Mouse (Mus musculus): ENCODE data around the gene Dst. TPM values are rescaled to one million over a fixed set of nuclear protein-coding genes. Genes with fewer than 3 reads are reported as not detected.

Dst gene
- polyA plus RNA-seq, 1 experiment from 2014 or later = 26.9 TPM

DNA sequence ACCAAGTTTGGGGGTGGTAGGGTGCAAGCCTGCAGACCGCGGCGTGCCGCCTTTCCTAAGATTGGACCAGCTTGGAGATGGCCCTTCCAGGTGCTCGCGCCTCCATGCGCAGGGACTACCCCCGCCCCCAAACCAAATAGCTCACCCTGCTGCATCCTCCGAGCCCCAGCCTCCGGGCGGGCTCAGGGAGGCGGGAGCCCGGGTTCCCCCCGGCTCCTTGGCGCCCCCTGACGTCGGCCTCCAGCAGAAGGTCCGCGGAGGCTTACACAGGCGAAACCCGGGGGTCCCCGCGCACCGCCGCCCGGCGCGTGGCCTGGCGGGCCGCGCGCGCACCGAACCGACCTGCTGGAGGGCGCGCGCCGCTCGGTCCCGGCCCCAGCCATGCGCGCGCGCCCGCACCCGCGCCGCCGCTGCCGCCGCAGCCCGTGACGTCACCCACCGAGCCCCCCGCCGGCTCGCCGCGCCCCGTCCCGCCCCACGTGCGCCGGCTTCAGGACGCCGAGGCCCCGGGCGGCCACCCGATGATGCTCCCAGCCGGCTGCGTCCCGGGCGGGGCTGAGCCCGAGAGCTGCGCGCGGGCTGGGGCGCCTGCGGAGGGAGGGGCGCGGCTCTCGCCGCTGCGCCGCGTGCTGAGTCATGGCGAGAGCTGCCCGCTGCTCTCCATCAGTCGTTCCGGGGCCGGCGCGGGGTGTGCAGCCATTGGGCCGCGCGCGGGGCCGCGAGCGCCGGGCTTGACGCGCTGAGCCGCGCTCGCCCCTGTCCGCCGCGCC is 419 bp upstream of the Dst start, which contains the start of gene Bend6:
Gene Bend6 (minus strand): TSS at position 396 of the 770 bp plus-strand sequence.
- peak within 1 kb of the TSS; percentile 64 for H3K4me3 ChIP-seq (ENCODE audit: low read depth, low read length)
- H3K27ac ChIP-seq (ENCODE audit: low read depth, low read length) = no peak within 1 kb of the TSS
- peaks cover 15% of the 10 kb centered on the region; the same call in 1 of the 2 replicates for H3K27me3 ChIP-seq (ENCODE audit: control insufficient read depth, insufficient read depth, low read length)
- H3K36me3 ChIP-seq (ENCODE audit: control insufficient read depth, insufficient read depth, low read length) = no peaks in the 10 kb centered on the region
- peaks cover 3% of the 10 kb centered on the region; the same call in 1 of the 2 replicates for H3K4me1 ChIP-seq (ENCODE audit: control insufficient read depth, insufficient read depth, low read length)
- H3K9ac ChIP-seq (ENCODE audit: low read depth, low read length) = peak within 1 kb of the TSS; percentile 68
- H3K9me3 ChIP-seq (replicated peaks; ENCODE audit: control insufficient read depth, low read length) = no peaks in the 10 kb centered on the region
- H3K4me2 ChIP-seq = peak within 1 kb of the TSS; percentile 93
- 1% methylated on average over 51 of the region's 110 CpGs for WGBS (ENCODE audit: insufficient replicate concordance)
- peak; percentile 74 for ATAC-seq (replicated peaks; ENCODE audit: insufficient number of reproducible peaks, low FRiP score, low TSS enrichment)

DNA sequence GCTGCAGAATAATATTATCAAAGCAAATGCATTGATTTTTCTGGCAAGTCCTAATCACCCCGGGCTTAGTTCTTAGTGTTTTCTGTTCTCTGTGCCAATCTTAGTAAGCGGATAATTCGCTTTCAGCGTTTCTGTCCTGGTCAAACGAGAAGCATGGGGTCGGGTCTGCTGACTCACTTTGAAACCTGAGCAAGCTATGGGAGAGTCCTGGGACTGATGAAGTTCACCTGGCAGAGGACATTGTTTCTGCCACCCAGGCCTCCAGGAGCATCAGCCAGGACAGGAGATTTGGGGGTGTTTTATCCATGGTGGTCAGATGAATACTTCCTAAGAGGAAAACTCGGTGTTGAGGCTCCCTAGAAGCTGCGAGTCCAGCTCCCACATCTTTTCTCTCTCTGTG is 3.6 kb downstream of the Dst start:
- Histone ChIP-seq H3K4me1 (ENCODE audit: control insufficient read depth, insufficient read depth, low read length) (peaks cover 3% of the 10 kb centered on the region; the same call in 1 of the 2 replicates), H3K27me3 (ENCODE audit: control insufficient read depth, insufficient read depth, low read length) (peaks cover 8% of the 10 kb centered on the region; the same call in 1 of the 2 replicates), H3K4me2 (no peak overlapping the region), H3K36me3 (ENCODE audit: control insufficient read depth, insufficient read depth, low read length) (no peaks in the 10 kb centered on the region), H3K27ac (ENCODE audit: low read depth, low read length) (no peak overlapping the region), H3K9me3 (replicated peaks; ENCODE audit: control insufficient read depth, low read length) (no peaks in the 10 kb centered on the region), H3K4me3 (ENCODE audit: low read depth, low read length) (no peak overlapping the region), H3K9ac (ENCODE audit: low read depth, low read length) (no peak overlapping the region)
- WGBS (ENCODE audit: insufficient replicate concordance) = 64% methylated on average over 8 of the region's 8 CpGs
- no peak for ATAC-seq (replicated peaks; ENCODE audit: insufficient number of reproducible peaks, low FRiP score, low TSS enrichment)

DNA sequence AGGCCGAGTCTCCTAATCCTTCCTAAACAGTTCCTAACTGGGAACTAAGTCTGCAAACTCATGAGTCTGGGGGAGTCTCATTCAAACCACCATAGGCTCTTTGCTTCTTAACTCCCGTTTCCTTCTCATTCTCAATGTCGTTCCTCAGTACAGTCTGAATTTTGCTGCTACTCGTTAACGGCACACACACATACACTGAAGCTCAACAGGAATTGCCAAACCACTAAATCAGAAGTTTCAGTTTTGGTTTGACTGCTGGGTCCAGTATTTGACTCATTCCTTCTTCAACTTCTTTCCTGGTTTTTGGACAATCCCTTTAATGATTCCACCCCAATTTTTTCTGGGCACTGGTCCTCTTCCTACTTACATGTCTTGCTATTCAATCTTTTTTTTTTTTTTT is 8.5 kb downstream of the Dst start:
- Histone ChIP-seq H3K9me3 (replicated peaks; ENCODE audit: control insufficient read depth, low read length) (no peaks in the 10 kb centered on the region), H3K36me3 (ENCODE audit: control insufficient read depth, insufficient read depth, low read length) (no peaks in the 10 kb centered on the region), H3K4me1 (ENCODE audit: control insufficient read depth, insufficient read depth, low read length) (no peaks in the 10 kb centered on the region), H3K27me3 (ENCODE audit: control insufficient read depth, insufficient read depth, low read length) (no peaks in the 10 kb centered on the region), H3K9ac (ENCODE audit: low read depth, low read length) (no peak overlapping the region), H3K4me3 (ENCODE audit: low read depth, low read length) (no peak overlapping the region), H3K27ac (ENCODE audit: low read depth, low read length) (no peak overlapping the region), H3K4me2 (no peak overlapping the region)
- ATAC-seq (replicated peaks; ENCODE audit: insufficient number of reproducible peaks, low FRiP score, low TSS enrichment) = no peak
- 90% methylated on average over 5 of the region's 5 CpGs for WGBS (ENCODE audit: insufficient replicate concordance)

DNA sequence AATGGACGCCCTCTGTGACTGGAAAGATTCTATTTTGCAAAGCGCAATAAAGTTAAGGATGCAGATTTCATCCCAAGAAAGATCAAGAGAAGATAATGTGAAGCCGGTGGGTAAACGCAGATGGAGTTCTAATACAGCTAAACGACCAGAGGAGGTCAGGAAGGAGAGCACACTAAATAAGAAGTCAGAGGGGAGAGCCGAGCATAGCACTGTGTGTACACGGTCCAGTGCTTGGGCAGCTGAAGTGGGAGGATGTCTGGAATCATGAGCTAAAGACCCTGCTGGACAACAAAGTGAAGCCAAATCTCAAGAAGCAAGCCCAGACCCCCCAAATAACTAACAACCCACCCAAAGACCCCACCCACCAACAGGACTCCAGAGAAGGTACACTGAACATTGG is 14.9 kb downstream of the Dst start:
- H3K36me3 ChIP-seq (ENCODE audit: control insufficient read depth, insufficient read depth, low read length) = no peaks in the 10 kb centered on the region
- H3K4me3 ChIP-seq (ENCODE audit: low read depth, low read length) = no peak overlapping the region
- H3K9me3 ChIP-seq (replicated peaks; ENCODE audit: control insufficient read depth, low read length) = no peaks in the 10 kb centered on the region
- H3K4me2 ChIP-seq = no peak overlapping the region
- H3K9ac ChIP-seq (ENCODE audit: low read depth, low read length) = no peak overlapping the region
- no peaks in the 10 kb centered on the region for H3K27me3 ChIP-seq (ENCODE audit: control insufficient read depth, insufficient read depth, low read length)
- H3K27ac ChIP-seq (ENCODE audit: low read depth, low read length) = no peak overlapping the region
- WGBS (ENCODE audit: insufficient replicate concordance) = 72% methylated on average over 7 of the region's 7 CpGs
- no peak for ATAC-seq (replicated peaks; ENCODE audit: insufficient number of reproducible peaks, low FRiP score, low TSS enrichment)
- no peaks in the 10 kb centered on the region for H3K4me1 ChIP-seq (ENCODE audit: control insufficient read depth, insufficient read depth, low read length)

DNA sequence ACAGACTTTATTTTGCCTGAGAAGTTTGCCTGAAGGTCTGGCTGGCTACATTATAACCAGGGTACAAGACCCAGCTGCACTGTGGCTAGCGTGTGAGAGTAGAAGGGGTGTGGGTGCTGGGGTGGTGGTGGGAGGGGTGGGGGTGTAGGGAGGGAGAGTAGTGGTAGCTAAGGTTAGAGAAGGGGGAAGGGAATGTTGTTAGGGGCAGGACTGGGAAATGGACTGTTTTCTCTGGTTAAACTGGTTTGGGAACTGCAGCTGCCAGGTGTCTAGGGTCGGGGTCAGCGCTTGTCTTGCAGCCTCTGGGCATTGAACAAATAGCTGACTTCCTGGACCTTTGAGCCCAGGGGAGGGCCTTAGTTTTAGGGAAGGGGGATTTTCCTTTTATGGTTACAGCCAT is 17.3 kb downstream of the Dst start:
- Histone ChIP-seq H3K4me2 (no peak overlapping the region), H3K4me3 (ENCODE audit: low read depth, low read length) (no peak overlapping the region), H3K27ac (ENCODE audit: low read depth, low read length) (no peak overlapping the region), H3K27me3 (ENCODE audit: control insufficient read depth, insufficient read depth, low read length) (no peaks in the 10 kb centered on the region), H3K4me1 (ENCODE audit: control insufficient read depth, insufficient read depth, low read length) (no peaks in the 10 kb centered on the region), H3K9ac (ENCODE audit: low read depth, low read length) (no peak overlapping the region), H3K36me3 (ENCODE audit: control insufficient read depth, insufficient read depth, low read length) (no peaks in the 10 kb centered on the region), H3K9me3 (replicated peaks; ENCODE audit: control insufficient read depth, low read length) (no peaks in the 10 kb centered on the region)
- ATAC-seq (replicated peaks; ENCODE audit: insufficient number of reproducible peaks, low FRiP score, low TSS enrichment) = no peak
- WGBS (ENCODE audit: insufficient replicate concordance) = 71% methylated on average over 3 of the region's 3 CpGs

DNA sequence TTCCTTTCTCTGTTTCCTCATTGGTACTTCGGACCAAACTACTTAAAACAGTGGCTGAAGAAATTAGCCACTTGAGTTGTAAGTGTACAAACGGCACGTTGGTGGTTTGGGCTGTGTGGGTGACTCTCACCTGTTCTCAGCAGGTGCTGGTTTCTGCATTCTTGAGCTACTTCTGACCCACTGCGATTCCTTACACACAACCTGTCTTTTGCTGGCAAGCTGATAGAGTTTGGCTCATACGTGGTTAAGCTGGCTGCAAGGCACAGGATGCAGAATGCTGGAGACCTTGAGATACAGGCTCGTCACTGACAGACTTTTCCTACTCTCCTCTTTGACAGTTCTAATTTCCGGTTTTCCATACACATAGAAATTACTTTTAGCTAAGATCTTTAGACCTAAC is 19.4 kb downstream of the Dst start:
- H3K27me3 ChIP-seq (ENCODE audit: control insufficient read depth, insufficient read depth, low read length) = no peaks in the 10 kb centered on the region
- ATAC-seq (replicated peaks; ENCODE audit: insufficient number of reproducible peaks, low FRiP score, low TSS enrichment) = no peak
- H3K27ac ChIP-seq (ENCODE audit: low read depth, low read length) = no peak overlapping the region
- 85% methylated on average over 7 of the region's 7 CpGs for WGBS (ENCODE audit: insufficient replicate concordance)
- H3K4me1 ChIP-seq (ENCODE audit: control insufficient read depth, insufficient read depth, low read length) = no peaks in the 10 kb centered on the region
- H3K4me3 ChIP-seq (ENCODE audit: low read depth, low read length) = no peak overlapping the region
- no peak overlapping the region for H3K9ac ChIP-seq (ENCODE audit: low read depth, low read length)
- H3K36me3 ChIP-seq (ENCODE audit: control insufficient read depth, insufficient read depth, low read length) = no peaks in the 10 kb centered on the region
- no peak overlapping the region for H3K4me2 ChIP-seq
- H3K9me3 ChIP-seq (replicated peaks; ENCODE audit: control insufficient read depth, low read length) = no peaks in the 10 kb centered on the region

DNA sequence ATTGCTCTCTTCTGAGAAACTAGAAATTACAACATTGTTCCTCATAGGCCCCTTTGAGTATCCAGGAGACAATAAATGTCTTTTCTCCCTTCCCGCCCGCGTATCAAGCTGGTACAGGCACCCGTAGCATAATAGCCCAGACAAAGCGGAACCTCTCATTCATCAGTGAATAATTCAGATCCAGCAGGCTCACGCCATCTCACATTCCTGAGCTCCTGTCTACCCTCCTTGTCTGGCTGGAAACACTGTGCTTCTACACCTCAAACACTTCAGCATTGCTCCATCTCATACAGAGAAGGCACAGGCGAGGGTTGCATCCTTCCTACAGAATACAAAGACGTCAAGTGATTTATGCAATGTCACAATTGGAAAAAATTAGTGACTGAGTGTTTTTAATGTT is 23.8 kb downstream of the Dst start:
- Histone ChIP-seq H3K36me3 (ENCODE audit: control insufficient read depth, insufficient read depth, low read length) (no peaks in the 10 kb centered on the region), H3K27ac (ENCODE audit: low read depth, low read length) (no peak overlapping the region), H3K9me3 (replicated peaks; ENCODE audit: control insufficient read depth, low read length) (no peaks in the 10 kb centered on the region), H3K27me3 (ENCODE audit: control insufficient read depth, insufficient read depth, low read length) (no peaks in the 10 kb centered on the region), H3K9ac (ENCODE audit: low read depth, low read length) (no peak overlapping the region), H3K4me1 (ENCODE audit: control insufficient read depth, insufficient read depth, low read length) (no peaks in the 10 kb centered on the region), H3K4me3 (ENCODE audit: low read depth, low read length) (no peak overlapping the region), H3K4me2 (no peak overlapping the region)
- WGBS (ENCODE audit: insufficient replicate concordance) = 87% methylated on average over 8 of the region's 8 CpGs
- no peak for ATAC-seq (replicated peaks; ENCODE audit: insufficient number of reproducible peaks, low FRiP score, low TSS enrichment)

DNA sequence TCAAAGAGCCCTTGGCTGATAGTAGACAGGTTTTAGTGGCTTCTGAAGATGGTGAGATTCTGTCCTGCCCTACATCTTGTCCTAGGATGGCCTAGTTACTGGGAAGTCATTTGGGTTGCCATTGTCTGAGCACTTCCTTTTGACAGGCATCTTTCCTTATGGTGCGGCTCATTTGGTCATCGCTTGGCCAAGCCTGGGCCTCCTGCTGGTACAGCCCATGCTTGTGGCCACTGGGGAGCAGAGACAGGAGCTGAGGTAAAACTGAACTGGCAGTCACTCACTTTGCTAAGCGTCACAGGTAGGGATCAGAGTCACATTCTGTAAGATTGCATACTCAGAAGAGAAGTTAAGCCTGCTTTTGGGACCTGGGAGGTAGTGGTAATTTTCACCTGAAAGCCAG is 24.2 kb downstream of the Dst start:
- H3K27ac ChIP-seq (ENCODE audit: low read depth, low read length) = no peak overlapping the region
- no peaks in the 10 kb centered on the region for H3K36me3 ChIP-seq (ENCODE audit: control insufficient read depth, insufficient read depth, low read length)
- H3K4me3 ChIP-seq (ENCODE audit: low read depth, low read length) = no peak overlapping the region
- H3K4me2 ChIP-seq = no peak overlapping the region
- H3K27me3 ChIP-seq (ENCODE audit: control insufficient read depth, insufficient read depth, low read length) = no peaks in the 10 kb centered on the region
- no peaks in the 10 kb centered on the region for H3K9me3 ChIP-seq (replicated peaks; ENCODE audit: control insufficient read depth, low read length)
- H3K9ac ChIP-seq (ENCODE audit: low read depth, low read length) = no peak overlapping the region
- WGBS (ENCODE audit: insufficient replicate concordance) = 82% methylated on average over 3 of the region's 3 CpGs
- H3K4me1 ChIP-seq (ENCODE audit: control insufficient read depth, insufficient read depth, low read length) = no peaks in the 10 kb centered on the region
- ATAC-seq (replicated peaks; ENCODE audit: insufficient number of reproducible peaks, low FRiP score, low TSS enrichment) = no peak
